Mouse (Mus musculus): ENCODE results near the gene Inafm2. TPM values are rescaled to one million over a fixed set of nuclear protein-coding genes. Genes with fewer than 3 reads are reported as not detected.

The Inafm2 gene
- polyA plus RNA-seq, 1 experiment from 2014 or later, result 19.8 TPM

GRCm38 (mm10) chr2:118751896-118752791, 6.6 kb downstream of the Inafm2 start:
- Histone ChIP-seq H3K4me3 (no peak overlapping the region), H3K4me1 (peaks cover 45% of the 10 kb centered on the region), H3K9me3 (no peaks in the 10 kb centered on the region), H3K36me3 (replicated peaks) (peaks cover 14% of the 10 kb centered on the region), H3K27me3 (ENCODE audit: poor library complexity, severe bottlenecking) (peaks cover 79% of the 10 kb centered on the region), H3K27ac (no peak overlapping the region)
- 74% methylated on average over 16 of the region's 16 CpGs for WGBS
- DNase-seq (ENCODE audit: extremely low spot score, low spot score), result no peak

- WGBS, result 82% methylated on average over 4 of the region's 4 CpGs
- peaks cover 14% of the 10 kb centered on the region for H3K36me3 ChIP-seq (replicated peaks)
- H3K4me1 ChIP-seq, result peaks cover 43% of the 10 kb centered on the region
- no peak overlapping the region for H3K27ac ChIP-seq
- DNase-seq (ENCODE audit: extremely low spot score, low spot score), result no peak
- no peak overlapping the region for H3K4me3 ChIP-seq
- peaks cover 79% of the 10 kb centered on the region for H3K27me3 ChIP-seq (ENCODE audit: poor library complexity, severe bottlenecking)
- H3K9me3 ChIP-seq, result no peaks in the 10 kb centered on the region
Measured at GRCm38 (mm10) chr2:118752792-118753108, 7.2 kb downstream of the Inafm2 start.

- Histone ChIP-seq H3K27me3 (ENCODE audit: poor library complexity, severe bottlenecking) (peaks cover 79% of the 10 kb centered on the region), H3K9me3 (no peaks in the 10 kb centered on the region), H3K4me3 (no peak overlapping the region), H3K27ac (no peak overlapping the region), H3K4me1 (peaks cover 29% of the 10 kb centered on the region), H3K36me3 (replicated peaks) (peaks cover 9% of the 10 kb centered on the region)
- no peak for DNase-seq (ENCODE audit: extremely low spot score, low spot score)
- WGBS, result 89% methylated on average over 5 of the region's 5 CpGs
Measured at GRCm38 (mm10) chr2:118754143-118754542, 8.6 kb downstream of the Inafm2 start.

- Histone ChIP-seq H3K27ac (no peak overlapping the region), H3K27me3 (ENCODE audit: poor library complexity, severe bottlenecking) (peaks cover 79% of the 10 kb centered on the region), H3K9me3 (no peaks in the 10 kb centered on the region), H3K36me3 (replicated peaks) (peaks cover 1% of the 10 kb centered on the region; the same call in 1 of the 2 replicates), H3K4me1 (peaks cover 22% of the 10 kb centered on the region), H3K4me3 (no peak overlapping the region)
- WGBS, result 86% methylated on average over 6 of the region's 6 CpGs
- DNase-seq (ENCODE audit: extremely low spot score, low spot score), result no peak
Measured at GRCm38 (mm10) chr2:118755407-118755806, 9.8 kb downstream of the Inafm2 start.

- WGBS, result 88% methylated on average over 4 of the region's 4 CpGs
- no peak overlapping the region for H3K4me3 ChIP-seq
- no peak for DNase-seq (ENCODE audit: extremely low spot score, low spot score)
- no peaks in the 10 kb centered on the region for H3K36me3 ChIP-seq (replicated peaks)
- no peaks in the 10 kb centered on the region for H3K9me3 ChIP-seq
- peaks cover 80% of the 10 kb centered on the region for H3K27me3 ChIP-seq (ENCODE audit: poor library complexity, severe bottlenecking)
- no peak overlapping the region for H3K27ac ChIP-seq
- peaks cover 23% of the 10 kb centered on the region for H3K4me1 ChIP-seq
Measured at GRCm38 (mm10) chr2:118756103-118756502, 10.5 kb downstream of the Inafm2 start.

GRCm38 (mm10) chr2:118759828-118760227, 14.3 kb downstream of the Inafm2 start:
- Histone ChIP-seq H3K4me3 (no peak overlapping the region), H3K9me3 (no peaks in the 10 kb centered on the region), H3K27ac (no peak overlapping the region), H3K36me3 (replicated peaks) (no peaks in the 10 kb centered on the region), H3K4me1 (peaks cover 47% of the 10 kb centered on the region), H3K27me3 (ENCODE audit: poor library complexity, severe bottlenecking) (peaks cover 91% of the 10 kb centered on the region)
- DNase-seq (ENCODE audit: extremely low spot score, low spot score), result peak; percentile 60
- 9% methylated on average over 8 of the region's 8 CpGs for WGBS

GRCm38 (mm10) chr2:118760311-118761025, 14.9 kb downstream of the Inafm2 start:
- H3K36me3 ChIP-seq (replicated peaks), result no peaks in the 10 kb centered on the region
- H3K27ac ChIP-seq, result no peak overlapping the region
- peaks cover 90% of the 10 kb centered on the region for H3K27me3 ChIP-seq (ENCODE audit: poor library complexity, severe bottlenecking)
- 84% methylated on average over 11 of the region's 11 CpGs for WGBS
- DNase-seq (ENCODE audit: extremely low spot score, low spot score), result no peak
- no peak overlapping the region for H3K4me3 ChIP-seq
- H3K4me1 ChIP-seq, result peaks cover 47% of the 10 kb centered on the region
- H3K9me3 ChIP-seq, result no peaks in the 10 kb centered on the region

GRCm38 (mm10) chr2:118761358-118761757, 15.8 kb downstream of the Inafm2 start:
- Histone ChIP-seq H3K36me3 (replicated peaks) (no peaks in the 10 kb centered on the region), H3K4me1 (peaks cover 47% of the 10 kb centered on the region), H3K27ac (peak overlapping the region; percentile 86), H3K4me3 (peak overlapping the region; percentile 43; the same call in 1 of the 2 replicates), H3K27me3 (ENCODE audit: poor library complexity, severe bottlenecking) (peaks cover 81% of the 10 kb centered on the region), H3K9me3 (no peaks in the 10 kb centered on the region)
- WGBS, result 84% methylated on average over 12 of the region's 12 CpGs
- no peak for DNase-seq (ENCODE audit: extremely low spot score, low spot score)

- Histone ChIP-seq H3K36me3 (replicated peaks) (no peaks in the 10 kb centered on the region), H3K27me3 (ENCODE audit: poor library complexity, severe bottlenecking) (peaks cover 73% of the 10 kb centered on the region), H3K9me3 (no peaks in the 10 kb centered on the region), H3K27ac (peak within 1 kb of the TSS; percentile 86), H3K4me3 (peak within 1 kb of the TSS; percentile 43), H3K4me1 (peaks cover 45% of the 10 kb centered on the region)
- WGBS, result 5% methylated on average over 29 of the region's 29 CpGs
- DNase-seq (ENCODE audit: extremely low spot score, low spot score), result peak; percentile 59
Measured at GRCm38 (mm10) chr2:118761906-118762783, 16.6 kb downstream of the Inafm2 start, which contains the start of gene Ccdc9b. Gene Ccdc9b, minus strand, starts transcription at chr2:118762661.

GRCm38 (mm10) chr2:118762784-118763148, 17.2 kb downstream of the Inafm2 start:
- DNase-seq (ENCODE audit: extremely low spot score, low spot score), result no peak
- peak overlapping the region; percentile 86 for H3K27ac ChIP-seq
- WGBS, result 9% methylated on average over 10 of the region's 10 CpGs
- H3K9me3 ChIP-seq, result no peaks in the 10 kb centered on the region
- peak overlapping the region; percentile 43 for H3K4me3 ChIP-seq
- H3K4me1 ChIP-seq, result peaks cover 42% of the 10 kb centered on the region
- H3K27me3 ChIP-seq (ENCODE audit: poor library complexity, severe bottlenecking), result peaks cover 67% of the 10 kb centered on the region
- H3K36me3 ChIP-seq (replicated peaks), result no peaks in the 10 kb centered on the region

GRCm38 (mm10) chr2:118763469-118763868, 17.9 kb downstream of the Inafm2 start:
- DNase-seq (ENCODE audit: extremely low spot score, low spot score), result no peak
- Histone ChIP-seq H3K27ac (peak overlapping the region; percentile 86; the same call in 1 of the 2 replicates), H3K9me3 (no peaks in the 10 kb centered on the region), H3K36me3 (replicated peaks) (no peaks in the 10 kb centered on the region), H3K27me3 (ENCODE audit: poor library complexity, severe bottlenecking) (peaks cover 60% of the 10 kb centered on the region), H3K4me1 (peaks cover 42% of the 10 kb centered on the region), H3K4me3 (no peak overlapping the region)
- 65% methylated on average over 7 of the region's 7 CpGs for WGBS

GRCm38 (mm10) chr2:118764094-118764831, 18.7 kb downstream of the Inafm2 start:
- WGBS, result 29% methylated on average over 11 of the region's 11 CpGs
- H3K27me3 ChIP-seq (ENCODE audit: poor library complexity, severe bottlenecking), result peaks cover 52% of the 10 kb centered on the region
- DNase-seq (ENCODE audit: extremely low spot score, low spot score), result peak; percentile 46

More at GRCm38 (mm10) chr2:118764094-118764831, 18.7 kb downstream of the Inafm2 start:
- H3K27ac ChIP-seq, result no peak overlapping the region
- no peak overlapping the region; the same call in 1 of the 2 replicates for H3K4me3 ChIP-seq
- no peaks in the 10 kb centered on the region for H3K9me3 ChIP-seq
- no peaks in the 10 kb centered on the region for H3K36me3 ChIP-seq (replicated peaks)
- H3K4me1 ChIP-seq, result peaks cover 42% of the 10 kb centered on the region
